Mouse (Mus musculus) heart, adult 2 months (tissue): ENCODE measurements around the gene Olfr809.

Experiments
- CTCF ChIP-seq: fragments of 200-600 bp; IDR thresholded peaks from 2 replicates; pipeline ENCODE4 v1.8.1; 2022; ENCODE audit warnings: antibody characterized with exemption, mild to moderate bottlenecking, moderate library complexity
- EP300 ChIP-seq: fragments of 200-500 bp; IDR thresholded peaks from 2 replicates; pipeline ENCODE4 v1.6.1; 2011; ENCODE audit warnings: low read depth, low read length, control low read depth; ENCODE audit not compliant: insufficient read depth

DNA sequence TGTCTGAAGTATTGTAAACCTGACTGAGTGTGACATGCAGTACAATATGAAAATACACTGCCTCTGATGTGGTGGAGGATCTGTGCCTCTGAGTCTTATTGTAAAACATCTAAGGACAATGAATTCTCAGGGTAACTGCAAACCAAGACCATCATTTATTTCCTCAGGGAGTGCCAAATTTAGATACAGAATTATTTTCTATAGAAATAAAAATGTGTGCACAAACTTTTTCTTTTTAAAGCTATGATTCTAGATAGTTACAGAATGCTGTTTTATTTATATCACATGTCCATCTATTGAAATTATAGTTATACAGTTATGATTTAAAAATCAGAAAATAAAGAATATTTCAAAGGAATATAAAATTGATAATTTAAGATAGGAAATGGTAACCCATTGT is 32.6 kb upstream of the Olfr809 start, which contains the start of gene Olfr806:
- TF ChIP-seq CTCF (no peak), EP300 (no peak)
